Mouse (Mus musculus): ENCODE results near the gene Gm5938. TPM values are rescaled to one million over a fixed set of nuclear protein-coding genes. Genes with fewer than 3 reads are reported as not detected.

Gene Gm5938
- total RNA-seq (2012; rRNA removed), result not detected in 2 replicates

GRCm38 (mm10) chrX:78125167-78125566 is at the start of gene Gm5938:
Gm5938 (plus strand) TSS chrX:78125467.
- Histone ChIP-seq H3K9me3 (ENCODE audit: control insufficient read depth, insufficient read depth, low read depth, low read length) (no peaks in the 10 kb centered on the region), H3K36me3 (ENCODE audit: control insufficient read depth, insufficient read depth, low read length, poor library complexity, severe bottlenecking) (no peaks in the 10 kb centered on the region), H3K9ac (ENCODE audit: insufficient read depth, low read depth, low read length, poor library complexity, severe bottlenecking) (no peak within 1 kb of the TSS), H3K4me1 (ENCODE audit: control insufficient read depth in 2 of 2, insufficient read depth in 2 of 2, low read length in 2 of 2, poor library complexity in 1 of 2) (no peaks in the 10 kb centered on the region), H3K4me3 (ENCODE audit: insufficient read depth in 1 of 2, low read depth in 1 of 2, low read length in 2 of 2, poor library complexity in 1 of 2, severe bottlenecking in 1 of 2) (no peak within 1 kb of the TSS), H3K27ac (ENCODE audit: insufficient read depth, low read depth, low read length, poor library complexity, severe bottlenecking) (no peak within 1 kb of the TSS)
- in situ Hi-C loops (cut with MboI; ENCODE audit: low sequenced_read_pairs in 2 of 2, unreplicated experiment in 2 of 2), result no loop called here
- TF ChIP-seq CHD2 (IDR thresholded peaks at IDR 0.05; ENCODE audit: low read depth, low read length), result no peak
- TF ChIP-seq MAFK (IDR thresholded peaks at IDR 0.05; ENCODE audit: insufficient read depth, low read depth, low read length), result no peak
- no peak for TF ChIP-seq HCFC1 (IDR thresholded peaks at IDR 0.05; ENCODE audit: borderline replicate concordance, insufficient read depth, low read length)
- TF ChIP-seq ZC3H11A (IDR thresholded peaks at IDR 0.05; ENCODE audit: borderline replicate concordance, low read depth, low read length), result no peak
- TF ChIP-seq ZNF384 (IDR thresholded peaks at IDR 0.05; ENCODE audit: low read depth, low read length), result no peak
- DNase-seq (ENCODE audit: low read depth, low spot score), result no peak

GRCm38 (mm10) chrX:78091274-78091673 is 34.0 kb upstream of the Gm5938 start, which contains the start of gene Obp1a:
Obp1a (minus strand) TSS chrX:78091374.
- Histone ChIP-seq H3K4me3 (ENCODE audit: insufficient read depth in 1 of 2, low read depth in 1 of 2, low read length in 2 of 2, poor library complexity in 1 of 2, severe bottlenecking in 1 of 2) (no peak within 1 kb of the TSS), H3K4me1 (ENCODE audit: control insufficient read depth in 2 of 2, insufficient read depth in 2 of 2, low read length in 2 of 2, poor library complexity in 1 of 2) (no peaks in the 10 kb centered on the region), H3K36me3 (ENCODE audit: control insufficient read depth, insufficient read depth, low read length, poor library complexity, severe bottlenecking) (no peaks in the 10 kb centered on the region), H3K27ac (ENCODE audit: insufficient read depth, low read depth, low read length, poor library complexity, severe bottlenecking) (no peak within 1 kb of the TSS), H3K9ac (ENCODE audit: insufficient read depth, low read depth, low read length, poor library complexity, severe bottlenecking) (no peak within 1 kb of the TSS), H3K9me3 (ENCODE audit: control insufficient read depth, insufficient read depth, low read depth, low read length) (no peaks in the 10 kb centered on the region)
- no peak for TF ChIP-seq HCFC1 (IDR thresholded peaks at IDR 0.05; ENCODE audit: borderline replicate concordance, insufficient read depth, low read length)
- no peak for TF ChIP-seq MAFK (IDR thresholded peaks at IDR 0.05; ENCODE audit: insufficient read depth, low read depth, low read length)
- TF ChIP-seq CHD2 (IDR thresholded peaks at IDR 0.05; ENCODE audit: low read depth, low read length), result no peak
- TF ChIP-seq ZNF384 (IDR thresholded peaks at IDR 0.05; ENCODE audit: low read depth, low read length), result no peak
- no peak for TF ChIP-seq ZC3H11A (IDR thresholded peaks at IDR 0.05; ENCODE audit: borderline replicate concordance, low read depth, low read length)
- DNase-seq (ENCODE audit: low read depth, low spot score), result no peak
- in situ Hi-C loops (cut with MboI; ENCODE audit: low sequenced_read_pairs in 2 of 2, unreplicated experiment in 2 of 2), result no loop called here

Other genes starting within 250 kb of the Gm5938 start
- not detected in 2 replicates for gene 5430402E10Rik, start 200.4 kb upstream of the Gm5938 start, total RNA-seq (2012; rRNA removed)
- not detected in 2 replicates for gene Obp1a, start 34.1 kb upstream of the Gm5938 start, total RNA-seq (2012; rRNA removed)
- gene Obp1b, start 61.3 kb downstream of the Gm5938 start, total RNA-seq (2012; rRNA removed), result not detected in 2 replicates
- gene Gm14743, start 120.5 kb downstream of the Gm5938 start, total RNA-seq (2012; rRNA removed), result not detected in 2 replicates
- gene 4930480E11Rik, start 244.2 kb downstream of the Gm5938 start, total RNA-seq (2012; rRNA removed), result not detected in 2 replicates

Data from ES-E14 (cell line).